Mouse (Mus musculus) urinary bladder, postnatal 10 days (tissue): Measurements from ENCODE around the gene Npr1.

ENCODE experiments used
- DNase-seq: peaks from one replicate; pipeline ENCODE4 v3.0.0; 2022; ENCODE audit warnings: low spot score

The Npr1 gene

GRCm38 (mm10) chr3:90465686-90466310, at the start of gene Npr1:
Gene Npr1, minus strand, starts transcription at chr3:90465866.
- DNase-seq = no peak

GRCm38 (mm10) chr3:90515242-90515641, 49.6 kb upstream of the Npr1 start:
- no peak for DNase-seq

- DNase-seq = no peak
Observed at GRCm38 (mm10) chr3:90514691-90515090, 49.0 kb upstream of the Npr1 start.

- no peak for DNase-seq
Observed at GRCm38 (mm10) chr3:90513796-90514590, 48.3 kb upstream of the Npr1 start, which contains the start of the genes S100a1 and S100a13. Gene S100a1, minus strand, starts transcription at chr3:90514392. Gene S100a13, plus strand, starts transcription at chr3:90514435.

GRCm38 (mm10) chr3:90512948-90513642, 47.4 kb upstream of the Npr1 start:
- no peak for DNase-seq

GRCm38 (mm10) chr3:90512276-90512675, 46.6 kb upstream of the Npr1 start:
- no peak for DNase-seq

GRCm38 (mm10) chr3:90509747-90510123, 44.1 kb upstream of the Npr1 start:
- DNase-seq = no peak

GRCm38 (mm10) chr3:90508950-90509746, 43.5 kb upstream of the Npr1 start, which contains the start of gene Chtop:
Gene Chtop, minus strand, starts transcription at chr3:90509498.
- DNase-seq = peak; percentile 97

GRCm38 (mm10) chr3:90508287-90508949, 42.8 kb upstream of the Npr1 start:
- no peak for DNase-seq

- no peak for DNase-seq
Observed at GRCm38 (mm10) chr3:90506362-90506761, 40.7 kb upstream of the Npr1 start.

GRCm38 (mm10) chr3:90505216-90505615, 39.5 kb upstream of the Npr1 start:
- DNase-seq = no peak

GRCm38 (mm10) chr3:90503444-90503843, 37.8 kb upstream of the Npr1 start:
- DNase-seq = no peak

- DNase-seq = no peak
Observed at GRCm38 (mm10) chr3:90497597-90497996, 31.9 kb upstream of the Npr1 start.

- DNase-seq = no peak
Observed at GRCm38 (mm10) chr3:90495850-90496525, 30.3 kb upstream of the Npr1 start.

- no peak for DNase-seq
Observed at GRCm38 (mm10) chr3:90493831-90494540, 28.3 kb upstream of the Npr1 start.

GRCm38 (mm10) chr3:90491350-90491749, 25.7 kb upstream of the Npr1 start:
- DNase-seq = no peak

- DNase-seq = peak; percentile 88
Observed at GRCm38 (mm10) chr3:90490696-90491256, 25.1 kb upstream of the Npr1 start, which contains the start of gene Snapin. Gene Snapin, minus strand, starts transcription at chr3:90491033.

GRCm38 (mm10) chr3:90488576-90488975, 22.9 kb upstream of the Npr1 start:
- DNase-seq = no peak

GRCm38 (mm10) chr3:90486998-90487397, 21.3 kb upstream of the Npr1 start:
- no peak for DNase-seq
